Mouse (Mus musculus): Measurements from ENCODE around the gene Map3k15. TPM values are rescaled to one million over a fixed set of nuclear protein-coding genes. Genes with fewer than 3 reads are reported as not detected.

Map3k15 gene
- polyA plus RNA-seq, 1 experiment: 6.0 TPM

DNA sequence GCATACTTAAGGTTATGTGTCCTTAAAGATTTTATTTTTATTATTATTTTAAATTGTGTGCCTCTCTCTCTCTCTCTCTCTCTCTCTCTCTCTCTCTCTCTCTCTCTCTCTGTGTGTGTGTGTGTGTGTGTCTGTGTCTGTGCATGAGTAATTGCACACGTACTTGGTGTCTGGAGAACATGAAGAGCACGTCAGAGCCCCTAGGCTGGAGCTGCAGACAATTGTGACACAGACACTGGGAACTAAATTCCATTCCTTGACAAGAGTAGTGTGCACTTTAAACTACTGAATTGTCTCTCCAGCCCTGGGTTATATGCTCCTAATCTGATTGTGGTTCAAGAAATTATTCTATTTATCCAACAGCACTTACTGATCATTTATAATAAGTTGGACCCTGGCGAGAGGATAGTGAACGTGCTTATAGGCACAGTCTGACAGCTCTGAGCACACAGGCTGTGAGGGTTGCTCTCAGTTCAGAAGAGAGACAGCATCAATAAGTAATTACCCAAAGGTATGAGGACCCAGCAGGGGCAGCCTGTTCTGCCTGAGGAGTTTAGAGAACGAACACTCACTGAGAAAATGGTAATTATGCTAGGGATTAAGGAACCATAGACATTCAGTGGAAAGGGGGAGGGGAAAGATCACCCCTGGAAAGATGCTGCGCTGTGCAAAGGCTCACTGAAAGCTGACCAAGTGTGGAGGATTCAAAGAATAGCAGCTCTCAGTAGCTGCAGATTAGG, 178.2 kb downstream of the Map3k15 start:
- TF ChIP-seq POLR2A (IDR thresholded peaks at IDR 0.05; ENCODE audit: borderline replicate concordance, control insufficient read depth, low read depth, low read length): no peak
- no peak for TF ChIP-seq CTCF (IDR thresholded peaks at IDR 0.05; ENCODE audit: control insufficient read depth, insufficient read depth, low read length)
- WGBS: 69% methylated on average over 6 of the region's 6 CpGs
- Histone ChIP-seq H3K4me1 (ENCODE audit: control insufficient read depth, insufficient read depth, low read length) (no peaks in the 10 kb centered on the region), H3K27ac (ENCODE audit: control insufficient read depth, insufficient read depth, low read depth, low read length, poor library complexity) (no peak overlapping the region), H3K4me3 (replicated peaks; ENCODE audit: control insufficient read depth, low read depth, low read length) (no peak overlapping the region)

DNA sequence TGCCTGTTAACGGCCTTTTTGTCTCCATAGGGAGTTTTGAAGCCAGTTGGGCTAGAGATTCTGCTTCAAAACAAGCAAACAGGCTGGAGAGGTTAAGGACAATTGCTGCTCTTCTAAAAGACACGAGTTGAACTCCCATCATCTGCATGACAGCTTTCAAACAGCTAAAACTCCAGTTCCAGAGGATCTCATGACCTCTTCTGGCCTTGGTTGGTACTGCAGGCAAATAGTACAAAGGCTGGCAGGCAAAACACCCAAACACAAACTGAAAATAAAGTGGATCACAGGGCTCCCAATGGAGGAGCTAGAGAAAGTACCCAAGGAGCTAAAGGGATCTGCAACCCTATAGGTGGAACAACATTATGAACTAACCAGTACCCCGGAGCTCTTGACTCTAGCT, 181.9 kb downstream of the Map3k15 start:
- TF ChIP-seq CTCF (IDR thresholded peaks at IDR 0.05; ENCODE audit: control insufficient read depth, insufficient read depth, low read length) (no peak), POLR2A (IDR thresholded peaks at IDR 0.05; ENCODE audit: borderline replicate concordance, control insufficient read depth, low read depth, low read length) (no peak)
- no peaks in the 10 kb centered on the region for H3K4me1 ChIP-seq (ENCODE audit: control insufficient read depth, insufficient read depth, low read length)

More for the DNA sequence above, 181.9 kb downstream of the Map3k15 start:
- Histone ChIP-seq H3K4me3 (replicated peaks; ENCODE audit: control insufficient read depth, low read depth, low read length) (no peak overlapping the region), H3K27ac (ENCODE audit: control insufficient read depth, insufficient read depth, low read depth, low read length, poor library complexity) (no peak overlapping the region)
- 14% methylated on average over 3 of the region's 3 CpGs for whole genome bisulfite sequencing

Other genes with a start within 250 kb of the Map3k15 start
- gene Pdha1, start 150.0 kb downstream of the Map3k15 start, polyA plus RNA-seq (2011; ENCODE audit: insufficient read depth, insufficient read length, low replicate concordance, missing spikeins): 21.7 and 40.3 TPM in 2 replicates

Data from bone marrow, adult 2 months (tissue).